31 mouse cellular contexts compared by ENCODE assay signal in genomic region chr5:64989940-64990339, GRCm38 (mm10). TPM values are rescaled to one million over a fixed set of nuclear protein-coding genes. Genes with fewer than 3 reads are reported as not detected.
DNase-seq lines count a peak whose midpoint lies in the region; ATAC-seq and TF ChIP-seq lines count a peak whose summit lies in the region.
"Had no signal": no experiment of that assay in that cellular context is flagged by ENCODE, and none has a peak within 500 bp of the region (broad histone marks: within the 10 kb centered on the region; RNA-seq: fewer than 3 reads in every experiment).

No protein-coding gene starts in this region.

- no peak overlapping the region for H3K9ac ChIP-seq in liver, postnatal 0 days (replicated peaks)
- H3K9ac ChIP-seq: embryonic facial prominence, embryonic 13.5 days; forebrain, embryonic 13.5 days; hindbrain, embryonic 14.5 days; limb, embryonic 12.5 days; liver, embryonic 12.5 days; neural tube, embryonic 13.5 days had no signal

- TF ChIP-seq EP300 in liver, postnatal 0 days (IDR thresholded peaks at IDR 0.05; ENCODE audit: low read depth): no peak

- no peaks in the 10 kb centered on the region for H3K36me3 ChIP-seq in splenic B cell, adult 2 months (ENCODE audit: control insufficient read depth, insufficient read depth, low read length, poor library complexity, severe bottlenecking)
- H3K36me3 ChIP-seq in liver, postnatal 0 days (replicated peaks; ENCODE audit: insufficient read depth, low read length): 0 out of 2 replicates have a peak, but pooled peaks cover 9% of the 10 kb centered on the region
- H3K36me3 ChIP-seq: neural tube, embryonic 13.5 days had no signal

- H3K4me1 ChIP-seq in liver, postnatal 0 days (ENCODE audit: insufficient read depth): no peaks in the 10 kb centered on the region
- H3K4me1 ChIP-seq: limb, embryonic 12.5 days; liver, embryonic 12.5 days had no signal

- H3K27me3 ChIP-seq in splenic B cell, adult 2 months (ENCODE audit: control insufficient read depth, insufficient read depth, low read length, poor library complexity, severe bottlenecking): no peaks in the 10 kb centered on the region
- H3K27me3 ChIP-seq in liver, postnatal 0 days (ENCODE audit: insufficient read depth, low read length): no peaks in the 10 kb centered on the region
- H3K27me3 ChIP-seq: embryonic facial prominence, embryonic 13.5 days; forebrain, embryonic 13.5 days; limb, embryonic 12.5 days; liver, embryonic 12.5 days; neural tube, embryonic 13.5 days had no signal

- peak; percentile 6 for DNase-seq in thymus, postnatal 25 days
- DNase-seq in thymus, postnatal 36 days: no peak
- peak; percentile 57 for DNase-seq in splenic B cell, adult 2 months (ENCODE audit: low read depth, low spot score)
- DNase-seq in liver, postnatal 0 days: no peak
- no peak for DNase-seq in adrenal gland, postnatal 25 days
- DNase-seq in testis, postnatal 14 days (ENCODE audit: low spot score): no peak
- DNase-seq: adrenal gland, adult 2 months; cerebellum, adult 18-20 months; cerebellum, postnatal 25 days; embryo, embryonic 11 days; gastrocnemius, postnatal 10 days; heart, adult 2 months; heart, postnatal 36 days; kidney, postnatal 36 days; layer of hippocampus, postnatal 36 days; lung, adult 2 months; lung, postnatal 14 days; midbrain, embryonic 14.5 days; right cerebral cortex, postnatal 14 days; thymus, adult 18-20 months had no signal

- no peaks in the 10 kb centered on the region for H3K9me3 ChIP-seq in liver, postnatal 0 days (ENCODE audit: low read length)
- H3K9me3 ChIP-seq: embryonic facial prominence, embryonic 13.5 days; forebrain, embryonic 13.5 days; limb, embryonic 12.5 days; liver, embryonic 12.5 days; neural tube, embryonic 13.5 days had no signal

- 73% methylated on average over 1 of the region's 1 CpGs for WGBS in liver, postnatal 0 days (ENCODE audit: insufficient replicate concordance)

- no peak for TF ChIP-seq CTCF in liver, postnatal 0 days (IDR thresholded peaks at IDR 0.05; ENCODE audit: low read depth)

- H3K4me2 ChIP-seq in liver, postnatal 0 days (ENCODE audit: low read depth, low read length): no peak overlapping the region
- H3K4me2 ChIP-seq: embryonic facial prominence, embryonic 13.5 days; forebrain, embryonic 13.5 days; hindbrain, embryonic 14.5 days; limb, embryonic 12.5 days; liver, embryonic 12.5 days; neural tube, embryonic 13.5 days had no signal

- H3K27ac ChIP-seq in liver, postnatal 0 days (ENCODE audit: low read depth): no peak overlapping the region
- H3K27ac ChIP-seq: embryonic facial prominence, embryonic 13.5 days; forebrain, embryonic 13.5 days; heart, adult 2 months; hindbrain, embryonic 14.5 days; limb, embryonic 12.5 days; liver, embryonic 12.5 days; neural tube, embryonic 13.5 days had no signal

- H3K4me3 ChIP-seq in liver, postnatal 0 days (ENCODE audit: low read depth, low read length): no peak overlapping the region
- H3K4me3 ChIP-seq: embryonic facial prominence, embryonic 13.5 days; erythroblast, embryonic 14.5 days; forebrain, embryonic 13.5 days; heart, adult 2 months; limb, embryonic 12.5 days; liver, embryonic 12.5 days; neural tube, embryonic 13.5 days had no signal

- ATAC-seq in activated CD4-positive, CD25-positive, alpha-beta regulatory T cell, adult 4 months: peak; percentile 46
- peak; percentile 48 for ATAC-seq in inflammation-experienced regulatory T-cells, adult 6 months
- ATAC-seq in liver, postnatal 0 days: no peak
- ATAC-seq: forebrain, embryonic 13.5 days; intestine, embryonic 16.5 days; liver, embryonic 12.5 days had no signal

RNA-seq across cellular contexts. Expression of gene Fam114a1, which starts 20.1 kb away (rescaled TPM):
- polyA plus RNA-seq in activated CD4-positive, CD25-positive, alpha-beta regulatory T cell, adult 4 months (2017; shearing (Covaris generic)): 1 to 10 TPM; 1.7 to 2.2 TPM
- 1 to 10 TPM in 2 of 3 experiments, under 1 TPM in 1; 0.82 to 3.7 (median 3.4) TPM for polyA plus RNA-seq in inflammation-experienced regulatory T-cells, adult 6 months (2017; shearing (Covaris generic))
- polyA plus RNA-seq in liver, postnatal 0 days (2015; fragmentation: Nextera tagmentation; extraction: Ambion mirVana): 9.4 and 10.2 TPM in 2 replicates
- total RNA-seq in adrenal gland, postnatal 25 days (2021): 14.9 and 23.7 TPM in 2 replicates
- polyA plus RNA-seq: erythroblast, embryonic 14.5 days had no signal

RNA-seq across cellular contexts. Expression of gene Tlr6, which starts 30.0 kb away (rescaled TPM):
- 1 to 10 TPM; 6.7 to 8.7 TPM for polyA plus RNA-seq in activated CD4-positive, CD25-positive, alpha-beta regulatory T cell, adult 4 months (2017; shearing (Covaris generic))
- 1 to 10 TPM; 6.5 to 9.5 (median 7.4) TPM for polyA plus RNA-seq in inflammation-experienced regulatory T-cells, adult 6 months (2017; shearing (Covaris generic))
- 0.47 and 0.79 TPM in 2 replicates for polyA plus RNA-seq in liver, postnatal 0 days (2015; fragmentation: Nextera tagmentation; extraction: Ambion mirVana)
- 1.3 and 3.7 TPM in 2 replicates for total RNA-seq in adrenal gland, postnatal 25 days (2021)
- polyA plus RNA-seq: erythroblast, embryonic 14.5 days had no signal

RNA-seq across cellular contexts. Expression of gene Tlr1, which starts 56.6 kb away (rescaled TPM):
- 10 to 100 TPM; 54.0 to 63.2 TPM for polyA plus RNA-seq in activated CD4-positive, CD25-positive, alpha-beta regulatory T cell, adult 4 months (2017; shearing (Covaris generic))
- polyA plus RNA-seq in inflammation-experienced regulatory T-cells, adult 6 months (2017; shearing (Covaris generic)): 10 to 100 TPM; 33.5 to 66.0 (median 62.2) TPM
- 1.5 and 1.9 TPM in 2 replicates for polyA plus RNA-seq in liver, postnatal 0 days (2015; fragmentation: Nextera tagmentation; extraction: Ambion mirVana)
- 1.3 and 1.4 TPM in 2 replicates for total RNA-seq in adrenal gland, postnatal 25 days (2021)
- total RNA-seq: ES-E14 had no signal
- polyA plus RNA-seq: erythroblast, embryonic 14.5 days had no signal

Comparison
In these comparisons a context has a peak if more than half of its experiments do, and no peak if none do; other contexts are left out.
1. DNase-seq: peak in thymus, postnatal 25 days (single experiment) and splenic B cell, adult 2 months (single experiment); none in thymus, postnatal 36 days (0 of 2), liver, postnatal 0 days (single experiment), adrenal gland, postnatal 25 days (single experiment) and testis, postnatal 14 days (single experiment).
2. RNA of gene Tlr1, which starts 56.6 kb away (polyA plus RNA-seq): 54.0 to 63.2 TPM in activated CD4-positive, CD25-positive, alpha-beta regulatory T cell, adult 4 months and 33.5 to 66.0 TPM in inflammation-experienced regulatory T-cells, adult 6 months; 1.5 to 1.9 TPM in liver, postnatal 0 days; every median in the first group is over 10 times any median in the second.